In genomic region chr12:70360276-70360675, GRCm38 (mm10) we compare ENCODE assay signal across 9 mouse cellular contexts. TPM values are rescaled to one million over a fixed set of nuclear protein-coding genes. Genes with fewer than 3 reads are reported as not detected.
DNase-seq lines count a peak whose midpoint lies in the region; ATAC-seq and TF ChIP-seq lines count a peak whose summit lies in the region.
"Had no signal": no experiment of that assay in that cellular context is flagged by ENCODE, and none has a peak within 500 bp of the region (broad histone marks: within the 10 kb centered on the region; RNA-seq: fewer than 3 reads in every experiment).

No protein-coding gene starts in this region.

- no peaks in the 10 kb centered on the region for H3K27me3 ChIP-seq in liver, adult 2 months (ENCODE audit: control insufficient read depth, insufficient read depth, low read length)
- no peaks in the 10 kb centered on the region for H3K27me3 ChIP-seq in liver, embryonic 11.5 days (replicated peaks; ENCODE audit: control insufficient read depth, insufficient read depth, low read length)

- peak; percentile 63 for TF ChIP-seq CTCF in liver, adult 2 months (IDR thresholded peaks at IDR 0.05; ENCODE audit: low read depth, low read length)

- H3K4me3 ChIP-seq in liver, adult 2 months (ENCODE audit: insufficient read depth, low read depth, low read length) = no peak overlapping the region
- H3K4me3 ChIP-seq in liver, embryonic 11.5 days (ENCODE audit: low read depth, low read length) = no peak overlapping the region

- DNase-seq in adrenal gland, postnatal 10 days = peak; percentile 14
- no peak for DNase-seq in adrenal gland, postnatal 4 days (ENCODE audit: low spot score in 2 of 2)
- peak; percentile 25 for DNase-seq in liver, adult 2 months (ENCODE audit: extremely low read depth, low read depth, low spot score)
- no peak for DNase-seq in liver, embryonic 11.5 days (ENCODE audit: low spot score)
- DNase-seq in lung, postnatal 14 days = peak; percentile 19
- no peak for DNase-seq in Muller cell, postnatal 12 days (ENCODE audit: inconsistent ontology term)
- no peak for DNase-seq in cerebellum, adult 11-12 months
- DNase-seq: gastrocnemius, postnatal 10 days had no signal

- no peaks in the 10 kb centered on the region for H3K4me1 ChIP-seq in liver, adult 2 months (ENCODE audit: control insufficient read depth, insufficient read depth, low read length)
- H3K4me1 ChIP-seq in liver, embryonic 11.5 days (replicated peaks; ENCODE audit: control insufficient read depth, insufficient read depth, low read length) = no peaks in the 10 kb centered on the region

- 69% methylated on average over 5 of the region's 5 CpGs for WGBS in liver, adult 2 months
- WGBS in liver, embryonic 11.5 days = 69% methylated on average over 5 of the region's 5 CpGs

- ATAC-seq in liver, embryonic 11.5 days (replicated peaks; ENCODE audit: low FRiP score) = no peak
- ATAC-seq in erythroblast, adult 5-6 weeks (replicated peaks; ENCODE audit: low FRiP score, poor library complexity, severe bottlenecking) = peak; percentile 65; the same call in 1 of the 2 replicates

- H3K4me2 ChIP-seq in liver, embryonic 11.5 days = no peak overlapping the region

- no peaks in the 10 kb centered on the region for H3K79me2 ChIP-seq in liver, adult 2 months (ENCODE audit: control insufficient read depth, insufficient read depth, low read length)

- H3K36me3 ChIP-seq in liver, adult 2 months (ENCODE audit: control insufficient read depth, insufficient read depth, low read length) = no peaks in the 10 kb centered on the region
- no peaks in the 10 kb centered on the region for H3K36me3 ChIP-seq in liver, embryonic 11.5 days (ENCODE audit: control insufficient read depth, insufficient read depth, low read length)

- no peak overlapping the region for H3K9ac ChIP-seq in liver, adult 2 months (ENCODE audit: low read depth, low read length)
- H3K9ac ChIP-seq in liver, embryonic 11.5 days (ENCODE audit: low read depth, low read length) = no peak overlapping the region

- H3K27ac ChIP-seq in liver, adult 2 months (replicated peaks; ENCODE audit: insufficient read depth, low read depth, low read length) = no peak overlapping the region
- H3K27ac ChIP-seq in liver, embryonic 11.5 days (ENCODE audit: low read depth, low read length) = no peak overlapping the region

- no peak for TF ChIP-seq POLR2A in liver, adult 2 months (IDR thresholded peaks at IDR 0.05; ENCODE audit: extremely low read depth, insufficient read depth, low read length)

- H3K9me3 ChIP-seq in liver, embryonic 11.5 days (ENCODE audit: control insufficient read depth, low read length) = no peaks in the 10 kb centered on the region

RNA-seq across cellular contexts. Expression of gene Trim9, which starts 12.9 kb away (rescaled TPM):
- 1 to 10 TPM; 2.7 to 3.8 TPM for total RNA-seq in adrenal gland, postnatal 10 days (2021)
- 1 to 10 TPM; 7.2 to 8.1 TPM for total RNA-seq in adrenal gland, postnatal 4 days (2021)
- 0.07 TPM in 1 of 2 replicates, not detected in the other for total RNA-seq in liver, adult 2 months (2014; rRNA removed)
- polyA plus RNA-seq in liver, adult 2 months (2012; rRNA removed) = not detected in 2 replicates
- polyA plus RNA-seq in liver, embryonic 11.5 days (2014; fragmentation: Nextera tagmentation; extraction: Ambion mirVana) = 0.53 and 0.70 TPM in 2 replicates
- total RNA-seq in erythroblast, adult 5-6 weeks (2015; ENCODE audit: low replicate concordance) = not detected in 2 replicates
- 0.34 TPM in 1 of 2 replicates, not detected in the other for total RNA-seq in erythroblast, adult 5-6 weeks (2017; ENCODE audit: low replicate concordance)

Comparison
In these comparisons a context has a peak if more than half of its experiments do, and no peak if none do; other contexts are left out.
1. DNase-seq: peak in adrenal gland, postnatal 10 days (single experiment), liver, adult 2 months (single experiment) and lung, postnatal 14 days (single experiment); none in adrenal gland, postnatal 4 days (0 of 2), liver, embryonic 11.5 days (single experiment), Muller cell, postnatal 12 days (single experiment) and cerebellum, adult 11-12 months (single experiment).